Mouse (Mus musculus) CH12F3 (cell line): Measurements from ENCODE around the gene Bcl2l12.

ENCODE experiments used
- in situ Hi-C: fragments of 300-500 bp; cut with MboI; formaldehyde crosslinking; loops from 2 replicates; pipeline ENCODE4 v1.14.3; 2020; ENCODE audit warnings: low sequenced_read_pairs

Gene Bcl2l12

GRCm38 (mm10) chr7:44959874-44960511, 38.5 kb downstream of the Bcl2l12 start:
- in situ Hi-C loops = no loop called here

DNA sequence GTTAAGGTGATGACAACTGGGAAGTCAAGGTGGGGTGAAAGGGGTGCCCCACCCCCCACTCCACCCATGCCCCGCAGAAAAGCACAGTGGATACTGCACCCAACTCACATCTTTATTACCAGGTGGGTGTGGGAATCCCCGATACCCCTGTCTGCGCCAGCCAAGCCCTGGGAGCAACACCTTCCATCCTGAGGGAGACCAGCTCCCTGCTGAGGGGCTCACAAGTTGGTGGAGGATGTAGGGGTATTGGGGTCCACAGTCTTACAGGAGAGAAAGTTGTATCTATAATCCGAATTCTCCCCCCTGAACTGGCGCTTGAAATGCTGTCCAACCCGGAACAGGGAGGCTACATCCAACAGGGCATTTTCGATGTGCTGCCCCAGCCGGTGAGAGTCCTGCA, 39.2 kb downstream of the Bcl2l12 start:
- in situ Hi-C loops = no loop called here

GRCm38 (mm10) chr7:44958208-44958607, 40.3 kb downstream of the Bcl2l12 start:
- in situ Hi-C loops = no loop called here

DNA sequence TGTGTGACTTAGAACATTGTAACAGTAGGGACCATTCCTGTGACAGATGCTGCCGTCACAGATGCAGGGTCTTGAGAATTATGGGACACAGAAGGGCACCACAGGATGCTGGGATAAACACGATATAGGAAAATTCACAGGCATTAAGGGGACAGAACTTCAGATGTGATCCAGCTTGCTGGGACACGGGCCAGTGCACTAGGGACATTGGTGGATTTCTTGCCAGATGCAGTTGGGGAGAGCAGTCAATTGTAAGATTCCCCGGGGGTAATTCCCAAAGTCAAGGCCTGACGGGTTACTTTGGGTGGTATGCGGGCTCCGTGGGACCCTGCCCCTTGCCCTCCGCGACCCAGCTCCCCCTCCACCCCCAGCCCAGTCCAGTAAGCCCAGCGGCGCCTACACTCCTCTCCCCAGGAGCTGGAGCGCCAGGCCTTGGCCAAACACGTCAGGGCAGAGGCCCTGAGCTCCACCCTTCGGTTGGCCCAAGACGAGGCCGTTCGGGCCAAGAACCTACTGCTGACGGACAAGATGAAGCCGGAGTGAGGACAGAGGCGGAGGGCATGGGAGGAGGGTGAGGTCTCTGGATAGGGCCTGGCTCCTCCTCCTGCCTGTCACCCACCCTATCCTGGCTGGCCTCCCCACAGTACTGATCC, 41.2 kb downstream of the Bcl2l12 start:
- in situ Hi-C loops = no loop called here

DNA sequence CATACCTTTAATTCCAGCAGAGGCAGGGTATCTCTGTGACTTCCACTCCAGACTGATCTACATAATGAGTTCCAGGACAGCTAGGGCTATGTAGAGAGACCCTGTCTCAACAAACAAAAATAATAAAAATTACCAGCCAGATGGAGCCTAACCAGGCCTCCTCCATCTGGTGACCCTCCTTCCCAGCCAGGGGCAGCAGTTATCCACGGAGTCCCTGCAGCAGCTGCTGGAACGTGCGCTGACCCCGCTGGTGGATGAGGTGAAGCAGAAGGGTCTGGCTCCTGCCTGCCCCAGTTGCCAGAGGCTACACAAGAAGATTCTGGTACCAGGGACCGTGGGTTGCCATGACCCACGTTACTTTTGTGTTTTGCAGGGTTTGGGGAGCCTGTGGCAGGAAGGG, 42.2 kb downstream of the Bcl2l12 start:
- in situ Hi-C loops = no loop called here

DNA sequence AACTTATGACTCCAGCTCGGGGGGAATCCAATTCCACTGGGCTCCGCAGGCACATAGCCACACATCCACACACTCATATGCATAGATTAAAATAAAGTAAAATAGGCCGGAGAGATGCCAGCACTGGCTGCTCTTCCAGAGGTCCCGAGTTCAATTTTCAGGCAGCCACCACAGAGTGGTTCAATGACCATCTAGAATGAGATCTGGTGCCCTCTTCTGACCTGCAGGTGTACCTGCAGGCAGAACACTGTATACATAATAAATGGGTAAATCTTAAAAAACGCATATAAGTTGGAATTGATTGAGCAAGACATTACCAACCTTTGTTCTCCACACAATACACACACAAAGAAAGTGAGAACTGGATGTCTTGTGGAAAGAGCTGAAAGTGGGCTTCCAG, 42.9 kb downstream of the Bcl2l12 start:
- in situ Hi-C loops = no loop called here

- in situ Hi-C loops = no loop called here
Measured at GRCm38 (mm10) chr7:44954091-44954885, 44.2 kb downstream of the Bcl2l12 start.

DNA sequence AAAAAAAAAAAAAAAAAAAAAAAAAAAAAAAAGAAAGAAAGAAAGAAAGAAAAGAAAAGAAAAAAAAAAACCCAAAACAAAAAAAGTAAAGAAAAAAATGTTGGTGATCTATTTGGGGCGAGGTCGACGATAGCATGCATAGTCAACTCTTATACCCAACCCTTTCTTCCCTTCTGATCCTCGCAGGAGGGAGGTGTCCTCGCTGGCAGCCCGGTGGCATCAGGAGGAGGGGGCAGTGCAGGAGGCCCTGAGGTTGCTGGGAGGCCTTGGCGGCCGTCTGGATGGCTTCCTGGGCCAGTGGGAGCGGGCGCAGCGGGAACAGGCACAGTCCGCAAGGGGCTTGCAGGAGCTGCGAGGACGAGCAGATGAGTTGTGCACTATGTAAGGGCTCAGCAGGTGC, 45.0 kb downstream of the Bcl2l12 start:
- in situ Hi-C loops = no loop called here

DNA sequence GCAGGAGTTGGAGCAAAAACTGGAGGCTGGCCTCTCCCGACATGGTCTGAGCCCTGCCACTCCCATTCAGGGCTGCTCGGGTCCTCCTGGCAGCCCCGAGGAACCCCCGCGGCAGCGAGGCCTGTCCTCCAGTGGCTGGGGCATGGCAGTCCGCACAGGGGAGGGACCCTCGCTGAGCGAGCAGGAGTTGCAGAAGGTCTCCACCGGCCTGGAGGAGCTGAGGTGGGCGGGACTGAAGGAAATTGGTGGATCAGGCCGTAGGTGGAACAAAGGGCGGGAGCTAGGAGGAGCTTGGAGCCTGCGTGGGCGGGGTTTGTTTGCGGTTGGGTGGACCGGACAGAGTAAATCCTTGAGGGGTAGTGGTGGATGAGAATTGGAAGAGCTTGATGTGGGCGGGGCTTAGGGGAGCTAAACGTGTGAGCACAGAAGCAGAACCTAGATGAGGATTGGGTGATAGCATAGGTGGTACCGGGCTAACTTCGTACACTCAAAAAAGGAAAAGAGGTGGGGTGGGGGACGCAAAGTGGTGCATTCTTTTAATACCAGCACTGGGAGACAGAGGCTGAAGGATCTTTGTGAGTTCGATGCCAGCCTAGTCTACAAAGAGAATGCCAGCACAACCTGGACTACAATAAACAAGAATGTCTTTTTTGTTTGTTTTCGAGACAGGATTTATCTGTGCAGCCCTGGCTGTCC, 45.8 kb downstream of the Bcl2l12 start:
- in situ Hi-C loops = no loop called here

DNA sequence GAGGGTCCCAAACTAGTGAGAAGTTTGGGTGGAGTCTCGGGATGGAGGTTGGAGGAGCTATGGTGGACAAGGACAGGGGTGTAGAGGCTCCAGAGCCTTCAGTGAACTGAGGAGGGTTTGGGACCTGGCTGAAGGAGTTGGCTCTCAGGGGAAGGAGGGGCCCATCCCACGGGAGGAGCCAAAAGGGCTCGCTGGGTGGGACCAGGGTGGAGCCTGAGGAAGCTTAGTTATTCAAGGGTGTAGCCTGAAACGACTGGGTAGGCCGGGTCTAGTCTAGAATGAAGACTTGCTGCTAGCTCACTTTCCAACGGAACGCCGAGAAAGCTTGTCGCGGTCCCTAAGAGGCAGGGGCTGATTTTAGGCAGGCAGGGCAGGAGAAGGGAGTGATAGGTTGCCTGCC, 46.6 kb downstream of the Bcl2l12 start:
- in situ Hi-C loops = no loop called here

DNA sequence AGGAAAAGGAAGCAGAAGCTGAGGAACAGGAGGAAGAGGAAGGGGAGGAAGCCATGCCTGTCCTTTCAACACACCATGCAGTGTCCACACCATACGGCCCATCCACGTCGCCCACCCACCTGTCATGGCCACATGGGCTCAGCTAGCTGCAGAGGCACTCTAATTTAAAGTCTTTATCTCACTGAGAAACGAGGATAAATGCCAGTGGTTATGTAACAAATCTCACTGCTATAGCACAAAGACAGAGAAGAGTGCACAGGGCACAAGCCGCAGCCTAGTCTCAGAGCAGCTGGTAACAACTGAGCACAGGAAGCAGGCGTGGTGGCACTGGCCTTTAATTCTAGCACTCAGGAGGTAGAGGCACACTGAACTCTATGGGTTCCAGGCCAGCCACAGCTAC, 48.6 kb downstream of the Bcl2l12 start:
- in situ Hi-C loops = no loop called here

DNA sequence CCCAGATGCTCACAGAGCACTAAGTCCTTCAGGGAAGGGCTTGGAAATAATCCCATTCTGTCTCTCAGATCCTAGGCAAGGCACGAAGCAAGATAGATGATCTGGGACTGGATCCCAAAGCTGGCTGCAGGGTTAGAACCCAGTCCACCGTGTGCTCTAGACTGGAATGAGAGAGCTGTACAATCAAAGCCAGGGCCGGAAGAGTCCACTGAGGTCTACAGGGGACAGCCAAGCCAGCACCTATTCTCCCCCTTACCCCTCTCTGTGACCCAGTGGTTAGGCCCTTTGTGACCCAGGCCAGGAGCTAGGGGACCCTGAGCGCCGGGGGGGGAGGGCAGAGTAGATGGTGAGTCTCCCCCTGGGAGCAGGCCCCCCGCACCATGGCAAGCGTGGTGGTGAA, 55.6 kb downstream of the Bcl2l12 start, which contains the start of gene Tsks:
TSS of gene Tsks (plus strand) at position 301 of the 400 bp plus-strand sequence.
- in situ Hi-C loops = no loop called here
